Mouse (Mus musculus): ENCODE results near the gene Itgb7.

Gene Itgb7

DNA sequence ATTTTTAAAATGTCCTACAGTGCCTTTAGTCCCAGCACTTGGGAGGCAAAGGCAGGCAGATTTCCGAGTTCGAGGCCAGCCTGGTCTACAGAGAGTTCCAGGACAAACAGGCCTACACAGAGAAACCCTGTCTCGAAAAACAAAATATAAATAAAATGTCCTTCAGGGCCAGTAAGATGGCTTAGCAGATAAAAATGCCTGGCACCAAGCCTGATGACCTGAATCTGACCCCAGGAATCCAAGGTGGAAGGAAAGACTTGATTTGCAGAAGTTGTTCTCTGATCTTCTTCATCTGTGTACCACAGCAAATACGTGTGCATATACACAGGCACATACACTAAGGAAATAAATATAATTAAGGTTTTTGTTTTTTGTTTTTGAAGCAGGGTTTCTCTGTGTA, 36.4 kb downstream of the Itgb7 start:
- DNase-seq (ENCODE audit: low read depth, low spot score): no peak

- DNase-seq (ENCODE audit: low read depth, low spot score): no peak
These were observed 37.3 kb downstream of the Itgb7 start for GRCm38 (mm10) chr15:102194439-102194838.

DNA sequence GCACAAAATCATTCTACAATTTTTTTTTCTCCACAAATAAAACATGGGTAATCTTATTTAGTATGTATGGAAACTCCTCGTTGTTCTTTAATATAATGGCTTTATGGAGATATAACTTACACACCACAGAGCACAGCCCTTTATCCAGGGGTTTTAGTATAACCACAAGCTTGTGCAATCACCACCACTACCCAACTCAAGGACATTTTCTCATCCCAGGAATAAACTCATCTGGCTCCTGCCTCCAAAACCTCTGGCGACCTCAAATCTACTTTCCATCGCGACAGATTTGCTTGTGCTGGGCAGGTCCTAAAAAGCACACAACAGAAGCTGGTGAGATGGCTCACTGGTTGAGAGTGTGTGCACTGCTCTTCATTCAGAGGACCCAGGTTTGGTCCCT, 38.1 kb downstream of the Itgb7 start:
- no peak for DNase-seq (ENCODE audit: low read depth, low spot score)

DNA sequence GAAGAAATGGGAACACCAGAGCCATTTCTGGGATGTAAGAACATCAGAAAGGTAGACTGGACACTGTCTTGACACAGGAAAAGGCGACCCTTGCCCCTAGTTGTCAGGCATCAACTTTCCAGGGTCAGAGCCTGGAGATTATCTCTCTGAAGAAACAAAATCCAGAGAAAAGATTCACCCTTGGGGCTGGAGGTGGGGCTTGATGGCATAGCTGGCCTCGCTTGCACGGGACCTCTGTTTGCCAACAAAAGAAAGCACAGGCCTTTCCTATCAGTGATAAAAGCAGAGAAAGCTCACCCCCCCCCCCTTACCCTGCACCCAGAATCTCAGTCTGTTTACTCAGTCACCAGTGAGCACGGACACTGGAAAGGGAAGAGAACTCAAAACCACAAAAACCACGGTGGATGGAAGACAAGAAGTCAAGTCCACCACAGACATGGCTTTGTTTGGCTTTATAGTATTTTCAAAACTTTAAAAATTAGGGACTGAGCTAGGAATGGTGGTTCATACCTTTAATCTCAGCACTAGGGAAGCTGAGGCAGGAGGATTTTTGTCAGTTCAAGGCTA, 38.8 kb downstream of the Itgb7 start:
- DNase-seq (ENCODE audit: low read depth, low spot score): no peak

GRCm38 (mm10) chr15:102192271-102192812, 39.4 kb downstream of the Itgb7 start:
- DNase-seq (ENCODE audit: low read depth, low spot score): no peak

DNA sequence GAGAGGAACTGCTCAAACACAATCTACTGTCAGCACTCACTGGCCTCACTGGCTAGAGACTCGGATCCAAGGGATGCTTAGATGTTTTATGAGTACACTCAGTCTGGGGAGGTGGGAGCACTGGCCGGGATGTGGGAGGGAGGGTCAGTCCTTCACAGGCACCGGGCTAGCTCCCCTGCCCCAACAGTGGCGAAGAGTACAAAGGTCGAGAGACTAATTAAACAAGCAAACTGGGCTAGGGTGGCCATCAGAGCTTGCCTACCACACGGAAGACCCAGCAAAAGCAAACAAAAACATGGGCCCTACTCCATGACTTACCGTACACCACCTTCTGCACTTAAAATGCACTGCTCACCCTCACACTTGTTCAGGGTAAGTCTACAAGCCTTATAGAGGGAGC, 40.0 kb downstream of the Itgb7 start:
- no peak for DNase-seq (ENCODE audit: low read depth, low spot score)

DNA sequence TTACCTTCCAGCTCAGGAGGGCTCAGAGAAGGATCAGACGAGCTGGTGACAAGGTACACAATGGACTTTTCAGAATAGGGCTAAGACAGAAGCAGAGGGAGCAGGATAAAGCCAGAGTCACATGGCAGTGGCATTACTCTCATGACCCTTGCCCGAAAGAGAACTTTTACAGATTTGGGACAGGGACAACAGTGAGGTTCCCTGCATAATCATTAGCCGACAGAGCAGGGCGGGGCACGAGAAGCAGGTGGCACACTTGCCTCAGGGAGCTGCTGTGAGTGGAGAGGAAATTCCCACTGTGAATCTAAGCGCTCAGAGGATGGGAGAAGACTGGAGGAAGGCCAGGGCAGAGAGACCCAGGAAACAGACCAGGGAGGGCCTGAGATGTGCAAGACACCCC, 42.9 kb downstream of the Itgb7 start:
- DNase-seq (ENCODE audit: low read depth, low spot score): peak; percentile 51

DNA sequence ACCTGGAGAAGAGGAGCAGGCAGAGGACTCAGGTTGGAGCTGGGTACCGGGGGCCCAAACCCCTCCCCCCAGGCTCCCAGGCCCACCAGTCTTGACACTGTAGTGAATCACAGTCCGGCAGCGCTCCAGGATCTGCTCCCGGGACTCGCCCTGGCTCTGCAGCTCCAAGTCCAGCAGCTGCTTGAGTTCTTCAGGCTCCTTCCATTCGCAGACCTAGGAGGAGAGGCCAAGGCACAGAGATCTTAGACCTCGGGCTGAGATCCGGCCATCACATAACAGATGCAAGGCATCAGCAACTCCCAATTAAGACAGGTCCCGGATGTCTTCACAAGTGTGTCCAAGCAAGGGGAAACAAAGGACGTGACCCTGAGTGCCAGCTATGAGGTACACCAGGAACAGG, 43.6 kb downstream of the Itgb7 start:
- no peak for DNase-seq (ENCODE audit: low read depth, low spot score)

GRCm38 (mm10) chr15:102186239-102186638, 45.5 kb downstream of the Itgb7 start:
- no peak for DNase-seq (ENCODE audit: low read depth, low spot score)

GRCm38 (mm10) chr15:102183076-102183475, 48.7 kb downstream of the Itgb7 start:
- no peak for DNase-seq (ENCODE audit: low read depth, low spot score)

DNA sequence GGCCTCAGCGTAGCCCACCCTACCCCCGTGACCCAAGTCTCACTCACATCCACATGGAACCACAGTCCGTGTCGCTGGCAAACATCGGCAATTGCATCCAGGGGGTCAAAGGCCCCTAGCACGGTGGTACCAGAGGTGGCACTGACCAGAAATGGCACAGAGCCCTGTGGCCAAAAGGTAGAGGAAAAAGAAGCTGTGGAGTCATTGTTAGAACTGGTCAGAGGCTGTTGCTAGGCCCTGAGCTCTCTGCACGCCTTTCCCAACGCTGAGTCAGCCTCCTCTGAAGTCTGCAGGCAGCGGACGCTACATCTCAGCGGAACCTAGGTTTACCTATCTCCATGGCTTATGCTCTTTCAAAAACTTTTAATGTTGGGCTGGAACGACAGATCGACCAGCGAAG, 51.8 kb downstream of the Itgb7 start:
- DNase-seq (ENCODE audit: low read depth, low spot score): no peak

DNA sequence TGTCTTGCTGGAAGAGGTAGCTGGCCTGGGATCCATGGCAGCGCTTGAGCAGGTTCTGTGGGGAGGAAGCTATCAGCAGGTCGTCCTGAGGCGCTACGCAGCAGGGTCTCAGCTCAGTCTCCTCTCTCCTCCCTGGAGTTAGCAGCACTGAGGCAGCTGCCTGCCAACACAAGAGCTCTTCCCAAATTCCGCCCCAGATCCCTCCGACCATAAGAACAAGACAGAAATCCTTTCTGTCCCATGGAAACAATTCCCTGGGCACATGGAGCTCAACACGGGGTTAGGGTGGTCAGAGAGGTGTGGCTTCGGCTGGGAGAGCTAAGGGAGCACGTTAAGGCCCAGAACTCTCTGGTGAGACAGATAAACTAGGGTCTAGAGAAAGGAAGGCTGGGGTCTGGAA, 52.6 kb downstream of the Itgb7 start:
- no peak for DNase-seq (ENCODE audit: low read depth, low spot score)

GRCm38 (mm10) chr15:102178279-102178678, 53.5 kb downstream of the Itgb7 start:
- peak; percentile 86 for DNase-seq (ENCODE audit: low read depth, low spot score)

- DNase-seq (ENCODE audit: low read depth, low spot score): no peak
These were observed 54.3 kb downstream of the Itgb7 start for GRCm38 (mm10) chr15:102177417-102177816.

DNA sequence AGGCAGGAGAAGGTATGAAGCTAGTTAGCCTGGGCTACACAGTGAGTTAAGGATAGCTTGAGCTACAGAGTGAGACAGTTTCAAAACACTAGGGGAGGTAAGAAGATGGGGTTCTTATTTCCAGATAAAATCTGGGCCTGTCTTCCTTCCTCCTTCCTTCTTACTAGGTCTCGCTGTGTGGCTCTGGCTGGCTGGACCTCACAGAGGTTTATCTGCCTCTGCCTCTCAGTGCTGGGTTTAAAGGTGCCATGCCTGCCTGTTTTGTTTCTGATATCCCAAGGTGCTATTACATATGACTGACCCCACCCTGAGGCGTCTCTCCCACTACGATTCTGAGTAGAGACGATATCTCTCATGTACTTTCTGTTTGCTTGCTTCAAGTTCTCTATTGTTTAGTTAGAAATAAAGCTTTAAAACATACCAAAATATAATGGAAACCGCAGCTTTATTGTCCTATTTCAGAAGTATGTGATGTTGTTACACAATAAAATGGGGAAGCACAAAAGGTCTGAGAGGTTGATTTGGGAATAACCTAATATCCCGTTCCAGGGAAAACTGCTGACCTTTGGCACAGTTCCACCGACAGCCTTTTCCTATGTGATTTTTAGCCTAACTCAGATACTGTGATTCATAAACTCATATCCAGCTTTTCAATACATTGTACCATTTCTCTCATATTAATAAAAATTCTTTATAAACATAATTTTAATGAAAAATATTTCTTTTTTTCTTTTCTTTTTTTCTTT, 55.0 kb downstream of the Itgb7 start:
- no peak for DNase-seq (ENCODE audit: low read depth, low spot score)

GRCm38 (mm10) chr15:102175736-102176319, 55.9 kb downstream of the Itgb7 start:
- peak; percentile 72 for DNase-seq (ENCODE audit: low read depth, low spot score)

GRCm38 (mm10) chr15:102173581-102173980, 58.2 kb downstream of the Itgb7 start:
- no peak for DNase-seq (ENCODE audit: low read depth, low spot score)

- no peak for DNase-seq (ENCODE audit: low read depth, low spot score)
These were observed 62.7 kb downstream of the Itgb7 start for GRCm38 (mm10) chr15:102169064-102169463.

GRCm38 (mm10) chr15:102167620-102168021, 64.1 kb downstream of the Itgb7 start:
- DNase-seq (ENCODE audit: low read depth, low spot score): no peak
